Mouse (Mus musculus): ENCODE results near the gene Gdpd1.

- TF ChIP-seq CTCF (conservative IDR thresholded peaks at IDR 0.05; ENCODE audit: insufficient read depth, insufficient read length, low read depth, low read length) (no peak), POLR2A (IDR thresholded peaks at IDR 0.05; ENCODE audit: low read depth, low read length) (no peak)
Measured at GRCm38 (mm10) chr11:86994330-86994729, 79.5 kb downstream of the Gdpd1 start.
